Mouse (Mus musculus) splenic B cell, adult 2 months (primary cell): ENCODE data around the gene Grn.
A peak's percentile ranks its signal among the peaks of the same experiment; 100 is the strongest.

ENCODE experiments used
- DNase-seq: peaks from one replicate; pipeline ENCODE4 v3.0.0-alpha.2; 2011; ENCODE audit warnings: low read depth, low spot score
- H3K27me3 ChIP-seq: 2 replicates; pipeline ENCODE4 v1.6.1; 2012; ENCODE audit warnings: mild to moderate bottlenecking, low read length, moderate library complexity, mixed read lengths; ENCODE audit not compliant: control insufficient read depth, poor library complexity, insufficient read depth, severe bottlenecking
- H3K36me3 ChIP-seq: 2 replicates; pipeline ENCODE4 v1.6.1; 2012; ENCODE audit warnings: mild to moderate bottlenecking, low read length, moderate library complexity, mixed read lengths; ENCODE audit not compliant: control insufficient read depth, poor library complexity, insufficient read depth, severe bottlenecking

Grn gene

DNA sequence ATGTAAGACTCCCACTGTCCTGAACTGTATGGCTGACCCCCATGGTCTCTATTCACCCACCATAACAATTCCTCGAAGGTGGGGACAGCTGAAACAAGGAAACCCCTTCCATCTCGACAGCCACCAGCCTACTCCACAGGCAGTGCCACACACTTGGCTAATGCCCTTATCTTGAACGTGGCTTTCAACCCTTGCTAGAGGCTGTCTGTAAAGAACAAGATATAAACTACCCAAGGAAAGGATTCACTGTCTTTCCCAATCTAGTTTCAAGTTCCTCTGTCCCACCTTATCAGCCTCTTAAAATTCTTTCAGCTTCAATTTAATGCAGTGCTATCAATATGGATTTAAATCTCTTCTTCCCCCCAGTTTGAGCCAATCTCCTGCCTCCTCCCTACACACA is 564 bp upstream of the Grn start:
- Histone ChIP-seq H3K36me3 (no peaks in the 10 kb centered on the region), H3K27me3 (no peaks in the 10 kb centered on the region)
- no peak for DNase-seq

DNA sequence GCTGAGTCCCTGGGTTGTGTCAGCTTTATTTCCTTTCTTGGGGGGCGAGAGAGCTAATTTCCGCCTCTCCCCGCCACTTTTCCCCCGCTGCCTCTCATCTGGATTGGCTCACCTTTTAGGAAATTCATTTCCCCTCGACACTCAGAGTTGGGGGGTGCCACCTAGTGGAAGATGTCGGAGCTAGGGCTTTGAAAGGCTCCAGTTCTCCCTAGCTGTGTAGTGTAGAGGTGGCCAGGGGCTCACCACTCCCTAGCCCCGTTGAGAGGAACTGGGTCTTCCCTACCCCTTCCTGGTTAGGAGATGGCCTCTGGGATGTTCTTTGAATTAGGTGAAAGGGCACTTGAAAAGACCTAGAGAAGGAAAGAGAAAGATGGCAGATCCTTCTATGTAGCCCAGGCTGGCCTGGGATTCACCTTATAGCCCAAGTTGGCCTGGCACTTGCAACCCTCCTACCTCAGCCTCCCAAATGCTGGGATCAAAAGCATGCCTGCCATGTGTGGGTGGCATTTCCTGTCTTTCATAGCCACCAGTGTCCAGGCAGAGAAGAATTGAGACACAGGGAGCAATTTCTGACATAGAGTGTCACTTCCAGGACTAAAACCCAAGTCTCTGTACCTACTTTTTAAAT is 1.0 kb downstream of the Grn start:
- DNase-seq, result peak; percentile 79
- Histone ChIP-seq H3K27me3 (no peaks in the 10 kb centered on the region), H3K36me3 (peaks cover 4% of the 10 kb centered on the region)

DNA sequence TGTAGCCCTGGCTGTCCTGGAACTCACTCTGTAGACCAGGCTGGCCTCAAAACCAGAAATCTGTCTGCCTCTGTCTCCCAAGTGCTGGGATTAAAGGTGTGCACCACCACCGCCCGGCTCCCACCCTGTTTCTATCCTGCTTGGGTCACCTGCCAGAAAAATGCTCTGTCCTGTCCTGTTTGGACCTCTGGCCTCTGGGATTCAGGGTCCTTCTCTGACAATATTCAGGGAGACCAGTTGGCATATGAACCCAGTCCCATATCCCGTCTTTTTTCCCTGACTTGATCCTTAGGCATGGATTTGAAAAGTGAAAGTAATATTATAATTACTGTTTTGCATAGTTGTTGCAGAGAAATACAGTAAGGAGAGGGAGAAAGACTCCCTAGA is 1.6 kb downstream of the Grn start:
- no peak for DNase-seq
- no peaks in the 10 kb centered on the region for H3K27me3 ChIP-seq
- peaks cover 4% of the 10 kb centered on the region for H3K36me3 ChIP-seq

DNA sequence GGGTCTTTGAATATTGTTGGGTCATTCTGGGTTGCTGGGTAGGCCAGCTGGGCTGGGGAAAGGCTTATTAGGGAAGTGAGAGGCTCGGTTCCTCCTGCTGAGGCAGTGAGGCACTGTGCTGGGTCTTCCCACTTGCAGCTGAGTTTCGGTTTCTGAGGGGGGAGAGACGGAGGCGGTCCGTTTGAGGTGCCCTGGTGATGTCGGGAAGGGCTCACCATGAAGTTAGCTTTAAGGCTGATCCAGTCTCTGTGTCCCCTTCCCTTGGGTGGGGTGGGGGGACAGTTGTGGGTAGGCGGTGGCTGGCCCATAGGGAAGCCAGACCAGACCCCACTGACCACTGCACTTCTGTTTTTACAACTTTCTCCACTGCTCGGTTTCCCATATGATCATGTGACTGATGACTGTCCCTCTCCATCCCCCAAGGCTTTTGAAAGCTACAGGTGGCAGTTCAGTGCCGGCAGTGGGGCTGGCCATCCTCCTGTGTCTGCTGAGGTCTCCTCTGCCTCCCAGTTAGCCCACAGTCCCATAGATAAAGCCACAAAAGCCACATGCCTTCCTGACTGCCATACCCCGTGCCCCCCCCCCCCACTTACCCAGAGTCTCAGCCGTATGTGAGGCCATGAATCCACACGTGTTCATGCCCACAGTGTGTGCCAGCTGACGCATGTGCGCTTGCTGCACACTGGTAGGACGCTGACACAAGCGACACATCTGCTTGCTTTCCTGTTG is 2.2 kb downstream of the Grn start:
- H3K27me3 ChIP-seq, result no peaks in the 10 kb centered on the region
- H3K36me3 ChIP-seq, result peaks cover 4% of the 10 kb centered on the region
- DNase-seq, result peak; percentile 92

DNA sequence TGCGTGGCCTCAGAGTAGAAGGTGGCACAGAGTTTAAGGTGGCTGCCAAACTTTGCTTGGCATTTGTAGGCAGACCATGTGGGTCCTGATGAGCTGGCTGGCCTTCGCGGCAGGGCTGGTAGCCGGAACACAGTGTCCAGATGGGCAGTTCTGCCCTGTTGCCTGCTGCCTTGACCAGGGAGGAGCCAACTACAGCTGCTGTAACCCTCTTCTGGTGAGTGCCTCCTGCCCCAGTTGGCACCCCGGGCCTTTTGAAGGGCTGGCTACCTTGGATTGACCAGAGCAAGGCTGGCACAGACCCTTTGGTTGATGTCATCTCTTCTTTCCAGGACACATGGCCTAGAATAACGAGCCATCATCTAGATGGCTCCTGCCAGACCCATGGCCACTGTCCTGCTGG is 2.8 kb downstream of the Grn start:
- DNase-seq, result no peak
- Histone ChIP-seq H3K27me3 (no peaks in the 10 kb centered on the region), H3K36me3 (peaks cover 4% of the 10 kb centered on the region)

DNA sequence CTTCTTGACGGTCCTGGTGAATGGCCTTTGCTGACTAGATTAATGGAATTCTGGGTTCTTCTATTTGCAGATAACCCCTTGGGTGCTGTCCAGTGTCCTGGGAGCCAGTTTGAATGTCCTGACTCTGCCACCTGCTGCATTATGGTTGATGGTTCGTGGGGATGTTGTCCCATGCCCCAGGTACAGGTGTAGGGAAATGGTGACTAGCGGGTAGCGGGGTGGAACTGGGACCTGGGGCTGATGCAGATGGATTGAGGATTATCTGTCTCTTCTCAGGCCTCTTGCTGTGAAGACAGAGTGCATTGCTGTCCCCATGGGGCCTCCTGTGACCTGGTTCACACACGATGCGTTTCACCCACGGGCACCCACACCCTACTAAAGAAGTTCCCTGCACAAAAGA is 3.8 kb downstream of the Grn start:
- no peaks in the 10 kb centered on the region for H3K27me3 ChIP-seq
- no peak for DNase-seq
- peaks cover 4% of the 10 kb centered on the region for H3K36me3 ChIP-seq

DNA sequence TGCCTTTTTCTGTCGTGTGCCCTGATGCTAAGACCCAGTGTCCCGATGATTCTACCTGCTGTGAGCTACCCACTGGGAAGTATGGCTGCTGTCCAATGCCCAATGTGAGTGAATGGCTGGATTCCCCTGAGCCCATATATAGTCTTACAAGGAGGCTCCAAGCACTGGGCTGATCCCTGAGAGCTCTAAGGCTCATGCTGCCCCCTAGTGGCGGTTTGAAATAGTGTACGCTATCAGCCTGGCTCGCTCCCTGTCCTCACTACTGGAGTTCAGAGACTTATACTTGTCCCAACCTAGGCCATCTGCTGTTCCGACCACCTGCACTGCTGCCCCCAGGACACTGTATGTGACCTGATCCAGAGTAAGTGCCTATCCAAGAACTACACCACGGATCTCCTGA is 4.3 kb downstream of the Grn start:
- H3K36me3 ChIP-seq, result peaks cover 4% of the 10 kb centered on the region
- DNase-seq, result peak; percentile 90
- no peaks in the 10 kb centered on the region for H3K27me3 ChIP-seq

DNA sequence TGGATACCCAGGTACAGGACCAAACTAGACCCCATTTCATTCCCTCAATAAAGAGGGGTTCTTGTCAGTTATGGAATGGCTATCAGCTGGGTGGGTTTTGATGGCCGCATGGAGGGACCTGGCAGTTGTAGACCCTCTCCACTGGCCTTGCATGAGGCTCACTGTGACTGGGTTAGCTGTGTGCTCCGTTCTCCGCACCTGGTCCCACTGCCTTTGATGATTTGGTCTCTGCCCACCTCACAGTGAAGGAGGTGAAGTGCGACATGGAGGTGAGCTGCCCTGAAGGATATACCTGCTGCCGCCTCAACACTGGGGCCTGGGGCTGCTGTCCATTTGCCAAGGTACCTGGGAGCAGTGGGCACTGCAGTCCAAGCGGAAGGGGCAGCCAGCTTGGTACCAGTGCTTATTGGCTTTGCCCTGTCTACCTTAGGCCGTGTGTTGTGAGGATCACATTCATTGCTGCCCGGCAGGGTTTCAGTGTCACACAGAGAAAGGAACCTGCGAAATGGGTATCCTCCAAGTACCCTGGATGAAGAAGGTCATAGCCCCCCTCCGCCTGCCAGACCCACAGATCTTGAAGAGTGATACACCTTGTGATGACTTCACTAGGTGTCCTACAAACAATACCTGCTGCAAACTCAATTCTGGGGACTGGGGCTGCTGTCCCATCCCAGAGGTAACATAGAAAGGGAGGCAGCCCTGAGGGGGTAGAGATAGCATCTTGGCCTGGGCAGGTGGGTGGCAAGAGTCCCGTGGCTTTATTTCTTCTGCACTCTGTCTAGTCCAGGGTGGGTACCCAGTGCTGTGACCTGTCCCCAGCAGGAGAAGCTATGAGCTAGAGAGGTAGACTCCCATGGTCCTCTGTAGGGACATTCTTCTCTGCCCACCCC is 4.9 kb downstream of the Grn start:
- no peak for DNase-seq
- Histone ChIP-seq H3K36me3 (peaks cover 4% of the 10 kb centered on the region), H3K27me3 (no peaks in the 10 kb centered on the region)

DNA sequence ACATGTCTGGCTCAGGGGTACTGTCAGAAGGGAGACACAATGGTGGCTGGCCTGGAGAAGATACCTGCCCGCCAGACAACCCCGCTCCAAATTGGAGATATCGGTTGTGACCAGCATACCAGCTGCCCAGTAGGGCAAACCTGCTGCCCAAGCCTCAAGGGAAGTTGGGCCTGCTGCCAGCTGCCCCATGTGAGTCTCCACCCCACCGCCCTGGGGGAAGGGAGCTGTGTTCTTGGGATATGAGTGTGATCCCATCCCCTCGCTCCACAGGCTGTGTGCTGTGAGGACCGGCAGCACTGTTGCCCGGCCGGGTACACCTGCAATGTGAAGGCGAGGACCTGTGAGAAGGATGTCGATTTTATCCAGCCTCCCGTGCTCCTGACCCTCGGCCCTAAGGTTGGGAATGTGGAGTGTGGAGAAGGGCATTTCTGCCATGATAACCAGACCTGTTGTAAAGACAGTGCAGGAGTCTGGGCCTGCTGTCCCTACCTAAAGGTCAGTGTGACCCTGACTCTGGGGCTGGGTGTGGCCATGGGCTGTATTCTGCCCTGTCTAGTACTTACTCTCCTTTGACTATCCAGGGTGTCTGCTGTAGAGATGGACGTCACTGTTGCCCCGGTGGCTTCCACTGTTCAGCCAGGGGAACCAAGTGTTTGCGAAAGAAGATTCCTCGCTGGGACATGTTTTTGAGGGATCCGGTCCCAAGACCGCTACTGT is 5.8 kb downstream of the Grn start:
- H3K27me3 ChIP-seq, result no peaks in the 10 kb centered on the region
- no peak for DNase-seq

DNA sequence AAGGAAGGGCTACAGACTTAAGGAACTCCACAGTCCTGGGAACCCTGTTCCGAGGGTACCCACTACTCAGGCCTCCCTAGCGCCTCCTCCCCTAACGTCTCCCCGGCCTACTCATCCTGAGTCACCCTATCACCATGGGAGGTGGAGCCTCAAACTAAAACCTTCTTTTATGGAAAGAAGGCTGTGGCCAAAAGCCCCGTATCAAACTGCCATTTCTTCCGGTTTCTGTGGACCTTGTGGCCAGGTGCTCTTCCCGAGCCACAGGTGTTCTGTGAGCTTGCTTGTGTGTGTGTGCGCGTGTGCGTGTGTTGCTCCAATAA is 6.3 kb downstream of the Grn start:
- DNase-seq, result no peak
- no peaks in the 10 kb centered on the region for H3K27me3 ChIP-seq
- peaks cover 4% of the 10 kb centered on the region for H3K36me3 ChIP-seq

More for the DNA sequence above, 5.8 kb downstream of the Grn start:
- peaks cover 4% of the 10 kb centered on the region for H3K36me3 ChIP-seq

DNA sequence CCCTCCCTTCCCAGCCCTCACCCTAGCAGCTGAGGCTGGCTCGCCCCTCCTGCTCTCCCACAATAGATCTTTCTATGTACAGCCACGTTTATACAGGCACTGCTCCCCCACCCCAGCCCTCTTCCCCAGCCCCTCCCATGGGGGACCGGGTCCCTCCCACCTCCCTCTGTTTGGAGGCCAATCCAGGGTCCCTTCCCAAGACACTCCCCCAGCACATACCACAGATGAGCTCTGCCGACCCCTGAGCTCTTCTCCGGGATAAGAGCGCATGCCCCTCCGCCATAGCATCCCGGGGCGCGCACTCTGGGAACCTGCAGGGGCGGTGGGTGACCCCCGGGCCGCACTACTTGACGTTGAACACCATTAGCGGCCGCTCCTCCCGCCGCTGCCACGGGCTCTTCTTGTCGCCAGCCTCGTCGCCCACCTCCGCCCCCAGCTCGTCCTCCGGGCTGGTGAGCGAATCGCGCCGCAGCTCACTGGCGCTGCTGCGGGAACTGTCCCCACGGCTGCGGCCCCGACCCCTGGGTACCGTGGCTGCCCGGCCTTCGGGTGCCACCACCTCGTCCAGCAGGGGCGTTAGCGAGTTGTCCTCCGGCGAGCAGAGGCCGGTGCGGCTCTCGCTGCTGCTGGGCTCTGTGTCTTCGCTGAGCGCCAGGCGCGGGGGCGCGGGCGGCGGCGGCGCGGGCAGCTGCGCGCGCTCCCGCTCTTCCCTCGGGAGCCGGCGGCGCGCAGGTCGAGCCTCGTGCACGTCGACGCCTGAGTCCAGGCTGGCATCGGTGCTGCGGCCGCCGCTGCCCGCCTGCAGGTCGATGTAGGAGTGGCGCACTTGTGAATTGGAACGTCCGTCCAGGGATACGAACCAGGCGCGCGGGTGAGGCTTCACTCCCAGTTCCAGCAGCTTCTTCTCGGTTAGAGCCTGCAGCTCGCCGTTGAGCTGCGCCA is 7.3 kb downstream of the Grn start:
- H3K36me3 ChIP-seq, result peaks cover 4% of the 10 kb centered on the region
- peak; percentile 53 for DNase-seq

DNA sequence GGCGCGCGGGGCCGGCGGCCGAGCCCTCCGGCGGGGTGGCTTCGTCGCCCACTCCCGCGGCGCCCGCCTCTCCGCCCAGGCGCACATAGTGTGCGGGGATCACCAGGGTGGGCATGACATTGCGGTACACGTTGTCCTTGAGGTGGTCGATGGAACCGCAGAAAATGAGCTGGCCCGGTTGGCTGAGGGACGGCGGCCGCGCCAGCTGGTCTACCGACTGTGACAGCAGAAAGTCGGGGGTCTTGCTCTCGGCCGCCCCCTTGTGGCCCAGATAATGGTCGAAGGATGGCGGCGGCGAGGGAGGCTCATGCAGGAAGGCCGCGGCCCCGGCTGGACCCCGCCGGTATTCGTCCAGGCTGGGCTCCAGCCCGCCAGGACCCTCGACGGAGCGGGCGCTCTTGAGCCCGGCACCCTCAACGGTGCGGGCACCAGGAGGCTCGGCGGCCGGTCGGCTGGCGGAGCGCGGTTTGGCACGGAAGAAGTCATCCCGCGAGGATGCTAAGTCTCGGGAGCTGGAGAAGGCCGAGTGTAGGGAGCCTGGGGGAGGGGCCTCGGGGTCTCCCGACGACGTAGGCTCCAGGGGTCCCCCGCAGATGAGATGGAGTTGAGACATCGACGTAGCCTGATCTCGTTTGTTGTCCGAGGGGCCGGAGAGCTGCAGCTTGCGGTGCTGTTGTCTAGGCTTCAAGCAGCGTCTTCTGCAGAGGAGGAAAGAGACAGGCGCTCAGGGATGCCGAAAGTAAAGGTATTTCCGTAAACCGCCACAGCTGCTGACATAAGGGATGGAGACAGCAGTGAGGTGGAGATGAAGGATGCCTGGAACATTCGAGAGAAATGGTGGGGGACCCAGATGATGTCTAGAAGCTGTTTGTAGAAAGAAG is 8.3 kb downstream of the Grn start:
- peaks cover 4% of the 10 kb centered on the region for H3K36me3 ChIP-seq
- no peaks in the 10 kb centered on the region for H3K27me3 ChIP-seq
- DNase-seq, result peak; percentile 82

More for the DNA sequence above, 7.3 kb downstream of the Grn start:
- H3K27me3 ChIP-seq, result no peaks in the 10 kb centered on the region
